Mouse (Mus musculus): ENCODE results near the gene Nr1d1.

- TF ChIP-seq CTCF (IDR thresholded peaks at IDR 0.05; ENCODE audit: low read depth, low read length) (no peak), POLR2A (IDR thresholded peaks at IDR 0.05; ENCODE audit: extremely low read depth, insufficient read depth, low read length) (no peak)
Observed at GRCm38 (mm10) chr11:98748506-98749416, 26.4 kb downstream of the Nr1d1 start.

All from liver, adult 2 months (tissue).